Mouse (Mus musculus) lung, adult 18-20 months (tissue): Measurements from ENCODE around the gene 1810024B03Rik.
A peak's percentile ranks its signal among the peaks of the same experiment; 100 is the strongest.

Experiments
- DNase-seq, 2 experiments: peaks; one replicate each; pipeline ENCODE4 v3.0.0; 2022; ENCODE audit warnings: mixed read lengths in 2 of 2

1810024B03Rik gene

GRCm38 (mm10) chr2:127166261-127166660, 41.8 kb downstream of the 1810024B03Rik start:
- DNase-seq = peak in 1 of 2 experiments; percentile 24

DNA sequence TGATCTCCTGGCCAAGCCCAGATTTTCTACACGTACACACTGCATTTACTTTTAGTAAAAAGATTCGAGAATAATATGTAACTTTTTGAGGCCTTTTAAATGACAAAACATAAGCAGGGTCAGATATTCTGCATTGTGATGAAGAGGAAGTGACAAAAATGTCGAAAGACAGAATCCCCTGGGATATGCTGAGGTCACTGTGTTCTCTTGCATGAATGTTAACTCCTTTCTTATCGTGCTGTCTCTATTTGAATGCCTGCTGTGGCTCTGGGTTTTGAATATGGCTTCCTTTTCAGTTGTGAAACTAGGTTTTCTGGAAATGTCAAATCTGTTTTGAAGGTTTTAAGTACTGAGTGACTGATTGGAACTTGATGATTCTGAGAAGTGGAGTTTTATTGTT, 42.4 kb downstream of the 1810024B03Rik start:
- DNase-seq = no peak

DNA sequence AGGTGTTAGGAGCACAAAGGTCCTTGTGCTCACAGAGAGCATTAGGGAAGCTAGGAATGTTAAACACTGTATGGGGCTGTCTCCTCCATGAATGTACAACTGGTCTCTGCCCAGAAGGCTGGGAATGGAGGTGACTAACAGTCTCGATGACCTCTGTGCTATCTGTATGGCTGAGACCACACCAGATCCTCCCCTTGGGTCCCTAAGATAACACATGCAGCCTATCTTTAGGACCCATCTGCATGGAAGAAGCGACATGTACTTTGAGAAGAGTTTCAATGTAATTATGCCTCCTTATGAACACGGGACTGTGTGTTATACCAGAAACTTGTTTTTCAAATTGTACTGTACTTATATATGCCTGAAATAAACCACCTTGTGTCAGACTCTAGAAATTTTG, 62.4 kb downstream of the 1810024B03Rik start:
- DNase-seq = no peak

DNA sequence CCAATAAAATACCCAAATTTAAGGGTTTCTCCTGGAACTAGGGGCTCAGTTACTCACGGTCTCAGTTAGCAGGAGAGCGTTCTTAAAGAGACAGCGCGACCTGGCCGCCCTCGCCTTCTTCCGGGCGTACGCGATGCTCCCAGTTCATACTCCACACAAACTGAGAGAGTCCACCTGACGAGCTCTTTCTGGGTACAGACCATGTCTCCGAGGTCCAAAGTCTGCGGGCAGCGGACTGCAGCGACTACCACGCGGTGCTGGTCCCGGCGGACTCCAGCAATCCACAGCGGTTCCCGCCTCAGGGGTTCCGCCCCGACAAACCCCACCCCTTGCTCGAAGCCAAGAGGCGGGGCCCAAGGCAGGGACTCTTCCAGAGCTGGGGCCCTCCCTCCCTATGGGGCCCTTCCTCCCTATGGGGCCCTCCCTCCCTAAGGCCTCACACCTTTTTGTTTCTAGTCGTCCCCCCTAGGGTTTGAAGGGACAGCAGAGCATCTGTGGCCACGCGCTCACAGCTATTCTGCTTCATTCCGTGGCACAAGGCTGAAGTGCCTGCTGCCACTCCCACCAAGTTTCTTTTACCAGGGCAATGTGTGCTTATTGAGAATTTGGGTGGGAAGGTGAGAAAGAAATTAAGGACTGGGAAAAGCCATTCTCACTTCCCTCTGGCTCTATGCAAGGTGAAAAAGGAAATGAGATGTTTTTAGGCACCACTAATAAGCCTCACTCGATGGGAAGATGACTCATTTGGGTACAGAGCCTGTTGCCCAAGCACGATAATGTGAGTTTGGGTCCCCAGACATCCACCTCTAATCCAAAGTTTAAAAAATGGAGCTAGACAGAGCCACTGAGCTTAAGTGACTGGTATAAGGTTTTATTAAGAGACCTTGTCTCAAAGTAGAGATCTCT, 64.7 kb downstream of the 1810024B03Rik start, which contains the start of gene Itpripl1:
Gene Itpripl1, minus strand, starts transcription at position 285 of the 906 bp plus-strand sequence.
- peak; percentile 87 to 90 for DNase-seq

DNA sequence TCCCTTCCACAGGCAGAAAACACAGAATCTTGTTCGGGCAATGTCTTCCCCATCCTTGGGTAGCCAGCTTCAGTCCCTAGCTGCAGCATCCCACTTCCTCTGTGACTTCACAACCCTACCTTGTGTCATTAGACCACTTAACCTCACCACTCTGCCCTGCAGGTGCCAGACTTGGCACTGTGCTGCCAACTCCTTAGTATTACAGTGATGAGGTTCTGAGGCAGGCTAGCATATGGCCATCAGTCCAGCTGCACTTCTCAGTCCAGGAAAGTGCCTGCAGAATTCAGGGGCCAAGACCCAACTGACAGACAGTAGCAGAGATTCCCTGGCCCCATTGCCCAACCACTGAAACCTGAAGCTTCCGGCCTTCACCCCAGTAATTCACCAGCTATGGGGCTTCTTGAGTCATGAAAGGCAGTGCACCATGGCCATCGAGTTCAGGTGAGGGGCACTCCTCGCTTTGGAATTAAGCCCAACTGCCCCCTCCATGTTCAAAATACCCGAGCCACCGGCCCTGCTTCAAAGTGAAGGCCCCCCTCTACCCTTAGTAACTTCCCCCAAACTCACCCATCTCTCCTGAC, 65.4 kb downstream of the 1810024B03Rik start:
- DNase-seq = no peak

DNA sequence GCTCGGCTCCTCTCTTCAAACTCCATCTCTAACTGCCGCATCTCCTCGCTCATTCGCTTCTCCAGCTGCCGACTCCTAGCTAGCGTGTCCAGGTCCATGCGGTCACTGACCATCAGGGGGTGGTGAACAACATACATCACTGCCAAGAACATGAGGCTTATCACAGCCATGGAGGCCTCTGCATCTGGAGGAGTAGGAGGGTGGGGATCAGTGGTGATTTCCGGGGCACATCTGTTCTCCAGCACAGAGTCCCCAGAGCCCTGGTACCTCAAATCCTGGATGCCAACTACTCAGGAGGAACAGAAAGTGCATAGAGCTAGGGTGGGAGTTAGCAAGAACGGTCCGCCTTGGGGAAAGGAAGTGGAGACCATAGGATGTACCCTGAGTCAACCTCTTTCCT, 66.0 kb downstream of the 1810024B03Rik start:
- no peak for DNase-seq

DNA sequence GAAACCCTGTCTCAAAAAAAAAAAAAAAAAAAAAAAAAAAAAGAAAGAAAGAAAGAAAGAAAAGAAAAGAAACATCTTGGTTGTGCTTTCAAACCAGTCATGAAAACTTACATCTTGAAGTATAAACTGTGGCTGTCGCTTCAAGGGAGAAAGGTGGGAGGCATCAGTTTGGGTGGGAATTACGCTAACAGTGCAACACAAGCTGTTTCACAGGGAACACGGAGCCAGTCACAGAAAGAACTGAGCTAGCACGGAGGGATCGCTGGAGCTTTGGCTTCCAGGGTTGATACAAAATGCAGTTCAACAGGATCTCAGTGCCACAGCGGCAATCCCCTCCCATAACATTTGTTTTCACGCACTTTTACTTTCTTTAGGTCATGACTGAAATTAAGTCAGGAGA, 68.1 kb downstream of the 1810024B03Rik start:
- DNase-seq = no peak

DNA sequence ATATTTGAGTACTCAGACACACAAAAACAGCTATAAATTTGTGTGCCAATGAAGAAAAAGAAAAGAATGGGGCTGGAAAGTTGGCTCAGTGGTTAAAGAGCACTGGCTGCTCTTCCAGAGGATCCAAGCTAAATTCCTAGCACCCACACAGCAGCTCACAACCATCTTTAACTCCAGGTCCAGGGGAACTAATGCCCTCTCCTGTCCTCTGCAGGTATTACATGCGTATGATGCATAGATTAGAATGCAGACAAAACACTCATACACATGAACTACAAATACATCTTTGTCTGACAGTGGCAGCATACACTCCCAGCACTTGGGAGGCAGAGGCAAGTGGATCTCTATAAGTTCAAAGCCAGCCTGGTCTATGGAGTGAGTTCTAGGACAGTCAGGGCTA, 68.5 kb downstream of the 1810024B03Rik start:
- no peak for DNase-seq

DNA sequence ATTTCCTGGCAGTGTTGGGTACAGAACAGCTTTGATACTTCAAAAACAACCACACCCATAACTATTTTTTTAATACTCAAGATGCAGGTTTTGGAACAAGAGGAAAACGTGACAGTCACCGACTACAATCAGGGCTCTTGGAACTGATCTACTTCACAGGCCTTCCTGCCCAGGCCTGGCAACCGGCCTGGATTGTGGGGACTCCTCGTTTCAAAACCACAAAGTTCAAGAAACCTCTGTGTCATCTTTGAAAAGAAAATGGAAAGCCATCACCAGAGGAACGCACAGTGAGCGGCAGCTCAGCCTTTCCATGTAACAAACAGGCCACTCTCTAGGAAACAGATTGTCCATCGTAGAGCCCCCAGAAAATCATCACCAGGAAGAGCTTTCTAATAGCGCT, 69.0 kb downstream of the 1810024B03Rik start:
- no peak for DNase-seq

DNA sequence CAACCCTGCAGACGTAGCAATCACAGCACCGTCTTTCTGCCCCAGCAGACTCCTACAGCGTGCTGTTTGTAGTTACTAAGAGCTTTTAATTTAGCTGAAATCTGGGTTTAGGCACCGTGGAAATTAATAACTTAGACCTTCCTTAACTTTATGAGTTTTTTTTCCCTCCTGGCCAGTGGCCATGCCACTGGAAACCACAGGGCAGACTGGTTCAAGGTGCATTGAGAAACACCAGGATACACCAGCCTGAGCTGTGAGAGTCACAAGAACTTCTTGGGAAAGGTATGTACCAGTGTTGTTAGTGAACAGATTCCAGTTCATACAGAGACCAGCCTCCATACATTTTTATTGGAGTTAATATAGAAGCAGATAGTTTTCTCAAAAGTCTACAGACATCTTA, 69.6 kb downstream of the 1810024B03Rik start:
- DNase-seq = peak in 1 of 2 experiments; percentile 46

GRCm38 (mm10) chr2:127137838-127138420, 70.2 kb downstream of the 1810024B03Rik start:
- DNase-seq = peak in 1 of 2 experiments; percentile 26

- peak; percentile 54 to 69 for DNase-seq
Measured at GRCm38 (mm10) chr2:127136979-127137378, 71.1 kb downstream of the 1810024B03Rik start.
